Mouse (Mus musculus): ENCODE measurements around the gene Atpaf1.

Atpaf1 gene

DNA sequence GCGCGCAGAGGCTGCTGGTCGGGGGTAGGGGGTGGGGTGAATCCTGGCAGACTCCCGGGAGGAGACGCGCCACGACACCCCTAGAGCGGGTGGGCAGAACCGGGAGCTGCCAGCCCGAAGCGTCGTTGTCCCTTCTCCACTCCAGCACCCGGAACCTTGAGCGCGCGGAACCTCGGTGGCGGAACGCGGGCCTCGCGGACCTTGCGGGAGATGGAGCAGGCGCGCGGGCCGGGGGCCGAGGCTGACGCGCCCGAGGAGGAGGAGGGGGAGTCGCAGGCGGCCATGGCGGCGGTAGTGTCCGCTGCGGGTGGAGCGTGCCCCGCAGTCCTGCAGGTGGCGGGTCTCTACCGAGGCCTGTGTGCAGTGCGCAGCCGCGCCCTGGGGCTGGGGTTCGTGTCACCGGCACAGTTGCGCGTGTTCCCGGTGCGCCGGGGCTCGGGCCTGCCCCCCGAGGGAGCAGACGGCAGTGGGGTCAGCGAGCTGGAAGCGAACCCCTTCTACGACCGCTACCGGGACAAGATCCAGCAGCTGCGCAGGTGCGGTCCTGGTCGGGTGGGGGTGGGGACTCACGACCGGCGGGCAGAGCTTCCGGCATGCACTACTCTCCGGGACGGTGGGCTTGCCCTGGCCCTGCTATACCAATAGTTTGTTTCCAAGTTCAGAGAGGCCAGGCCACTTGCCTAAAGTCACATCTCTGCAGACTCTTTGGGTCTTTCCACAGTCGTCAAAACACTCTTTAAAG lies at the start of gene Atpaf1:
Gene Atpaf1, plus strand, starts transcription at position 44 of the 742 bp plus-strand sequence.
- DNase-seq: peak; percentile 80

DNA sequence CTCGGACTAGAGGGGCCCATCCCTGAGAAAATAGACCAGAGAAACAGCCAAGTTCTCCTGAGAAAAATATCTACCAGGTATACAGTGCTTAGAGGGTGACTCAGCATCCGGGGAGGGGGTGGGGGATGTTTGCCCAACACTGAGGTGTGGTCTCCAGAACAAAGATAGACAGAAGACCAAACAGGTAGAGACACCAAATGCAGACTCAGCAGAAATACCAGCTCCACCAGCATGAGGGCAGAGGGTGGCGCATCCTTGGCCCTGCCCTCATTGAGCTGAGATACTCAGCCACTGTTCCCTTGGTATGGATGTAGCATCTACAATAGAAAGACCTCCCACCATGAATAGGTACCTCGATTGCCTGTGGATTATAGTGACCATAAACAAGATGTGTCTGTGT lies 49.7 kb upstream of the Atpaf1 start:
- no peak for DNase-seq

DNA sequence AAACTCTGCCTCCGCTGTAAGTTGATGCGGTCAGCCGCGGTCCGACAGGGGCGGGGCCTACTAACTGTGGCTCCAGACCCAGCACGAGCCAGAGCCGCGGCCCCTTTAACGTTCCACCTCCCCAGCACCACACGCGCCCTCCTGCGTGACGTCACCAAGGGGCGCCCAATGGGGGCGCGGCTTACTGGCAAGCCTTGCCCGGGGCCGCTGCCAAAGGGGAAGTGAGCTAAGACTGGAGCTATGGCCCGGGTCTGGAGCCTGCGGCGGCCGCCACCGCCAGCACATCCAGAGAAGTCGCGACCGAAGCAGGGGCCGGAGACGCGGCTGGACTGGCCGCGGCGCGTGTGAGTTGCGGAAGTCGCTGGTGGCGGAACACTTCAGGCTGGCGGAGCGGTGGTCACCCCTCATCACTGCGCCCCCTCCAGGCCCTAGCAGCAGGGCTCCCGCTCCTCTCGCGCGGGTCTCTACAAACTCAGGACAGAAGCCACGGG lies 47.0 kb upstream of the Atpaf1 start, which contains the start of gene Efcab14:
Gene Efcab14, plus strand, starts transcription at position 194 of the 491 bp plus-strand sequence.
- DNase-seq: peak; percentile 98

DNA sequence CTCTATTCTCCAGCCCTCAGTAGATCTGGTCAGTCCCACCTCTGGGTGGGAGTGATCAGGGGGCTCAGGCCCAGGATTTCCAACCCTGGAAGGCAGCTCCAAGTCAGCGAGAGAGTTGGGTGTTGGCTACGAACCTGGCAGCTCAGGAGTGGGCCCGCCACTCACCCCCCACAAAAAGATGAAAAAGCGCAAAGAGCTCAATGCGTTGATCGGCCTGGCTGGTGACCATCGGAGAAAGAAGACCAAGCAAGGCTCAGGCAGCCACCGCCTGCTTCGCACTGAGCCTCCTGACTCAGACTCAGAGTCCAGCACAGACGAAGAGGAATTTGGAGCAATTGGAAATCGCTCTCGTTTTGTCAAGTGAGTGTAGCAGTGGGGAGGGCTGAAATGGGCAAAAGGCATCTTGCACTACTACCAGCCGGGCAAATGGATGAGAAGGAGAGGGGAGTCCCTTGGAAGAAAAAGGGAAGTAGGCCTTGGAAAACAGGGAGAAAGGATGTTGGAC lies 46.1 kb upstream of the Atpaf1 start:
- peak; percentile 15 for DNase-seq

DNA sequence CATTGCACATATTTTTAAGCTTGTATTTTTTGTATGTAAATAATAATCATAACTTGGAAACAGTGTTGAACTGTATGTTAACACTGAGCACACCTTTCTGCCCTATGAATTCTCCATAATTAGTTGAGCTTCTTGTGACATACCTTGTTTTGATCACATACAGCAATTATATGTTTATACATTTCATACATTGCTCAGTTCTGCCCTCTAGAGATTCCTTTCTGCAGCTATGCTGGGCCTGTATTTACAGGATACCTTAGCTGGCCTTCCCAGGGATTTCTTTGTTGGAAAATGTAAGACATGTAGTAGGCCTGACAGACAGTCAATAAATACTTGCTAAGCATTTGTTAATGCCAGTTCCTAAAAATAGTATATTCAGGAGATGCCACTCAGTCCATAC lies 42.0 kb upstream of the Atpaf1 start:
- no peak for DNase-seq

DNA sequence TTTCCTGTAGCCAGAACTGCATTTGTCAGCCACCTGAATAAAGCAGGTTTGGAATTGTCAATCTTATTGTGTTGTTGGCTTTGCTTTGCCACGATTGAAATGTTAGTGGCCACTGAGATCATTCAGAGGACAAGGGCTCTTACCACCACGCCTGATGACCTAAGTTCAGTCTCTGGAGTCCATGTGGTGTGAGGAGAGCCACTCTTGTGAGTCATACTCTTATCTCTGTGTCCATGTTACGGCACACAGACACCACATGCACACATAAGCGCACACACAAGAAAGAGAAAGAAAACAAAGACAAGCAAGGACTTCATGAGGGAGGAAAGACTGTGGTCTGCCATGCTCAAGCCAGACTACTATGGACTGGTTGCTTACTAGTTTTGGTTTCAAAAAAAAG lies 41.5 kb upstream of the Atpaf1 start:
- no peak for DNase-seq

DNA sequence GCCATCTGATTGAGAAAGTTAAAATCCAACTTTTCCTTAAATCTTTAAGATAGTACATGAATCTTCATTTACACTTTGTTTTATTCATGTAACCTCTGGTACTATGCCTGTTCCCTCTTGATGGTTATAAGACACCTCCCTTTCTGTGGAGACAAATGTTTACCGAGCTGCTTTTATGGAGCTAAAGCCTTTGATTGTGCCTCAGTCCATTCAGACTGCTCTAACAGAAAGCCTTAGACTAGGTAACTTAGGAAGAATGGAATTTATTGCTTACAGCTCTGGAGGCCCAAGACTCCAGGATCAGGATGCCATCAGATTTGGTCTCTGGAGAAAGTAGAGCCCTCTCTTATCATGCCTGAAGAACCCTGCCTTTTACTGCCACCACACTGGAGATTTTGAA lies 36.4 kb upstream of the Atpaf1 start:
- no peak for DNase-seq

DNA sequence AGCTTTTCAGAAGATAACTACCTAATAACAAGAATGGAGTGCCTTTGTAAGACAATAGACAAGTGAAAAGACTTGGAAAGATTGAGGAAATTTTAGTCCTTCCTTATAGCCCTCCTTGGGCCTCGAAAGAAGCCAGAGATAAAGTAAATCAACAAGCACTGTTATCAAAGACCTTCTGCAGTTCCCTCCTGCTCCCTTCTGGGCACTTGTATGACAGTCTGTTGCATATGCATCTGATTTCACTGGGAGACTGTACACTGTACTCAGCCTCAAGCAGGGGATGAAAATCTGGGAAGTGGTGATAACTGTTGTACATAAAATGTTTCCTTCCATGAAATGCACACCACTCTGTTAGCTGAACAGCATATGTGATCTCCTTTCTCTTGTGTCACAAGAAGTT lies 35.3 kb upstream of the Atpaf1 start:
- DNase-seq: no peak

DNA sequence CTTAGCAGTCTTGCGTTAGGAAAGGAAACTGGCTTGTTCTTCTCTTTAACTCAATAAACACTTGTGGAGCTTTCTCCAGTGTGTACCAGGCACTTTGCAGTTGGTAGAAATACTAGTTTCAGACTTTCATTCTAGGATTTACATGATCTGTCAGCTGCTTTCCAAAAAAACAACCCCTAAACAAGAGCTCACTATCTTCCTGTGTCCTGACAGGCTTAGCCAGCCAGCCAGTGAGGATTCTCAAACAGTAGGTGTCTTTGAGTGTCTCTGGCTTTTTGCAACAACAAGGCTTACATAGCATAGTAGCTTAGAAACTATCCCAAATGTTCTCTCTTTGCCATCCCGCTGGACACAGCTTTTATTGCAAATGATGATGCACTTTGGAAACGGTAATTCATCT lies 30.5 kb upstream of the Atpaf1 start:
- no peak for DNase-seq

DNA sequence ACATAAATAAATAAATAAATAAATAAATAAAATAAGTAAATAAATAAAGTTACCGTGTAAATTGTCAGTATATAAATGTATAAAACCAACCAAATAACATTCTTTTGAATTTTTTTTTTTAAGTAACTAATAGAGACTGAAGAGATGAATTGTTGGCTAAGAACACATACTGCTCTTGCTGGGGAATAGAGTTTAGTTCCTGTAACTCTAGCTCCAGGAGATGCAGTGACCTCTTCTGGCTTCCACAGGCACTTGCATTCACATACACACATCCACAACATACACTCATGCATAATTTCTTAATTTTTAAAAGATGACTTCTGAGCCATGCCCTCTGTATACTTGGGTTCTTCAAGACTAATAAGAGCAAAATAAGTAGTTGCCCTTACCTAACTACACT lies 29.8 kb upstream of the Atpaf1 start:
- DNase-seq: no peak

DNA sequence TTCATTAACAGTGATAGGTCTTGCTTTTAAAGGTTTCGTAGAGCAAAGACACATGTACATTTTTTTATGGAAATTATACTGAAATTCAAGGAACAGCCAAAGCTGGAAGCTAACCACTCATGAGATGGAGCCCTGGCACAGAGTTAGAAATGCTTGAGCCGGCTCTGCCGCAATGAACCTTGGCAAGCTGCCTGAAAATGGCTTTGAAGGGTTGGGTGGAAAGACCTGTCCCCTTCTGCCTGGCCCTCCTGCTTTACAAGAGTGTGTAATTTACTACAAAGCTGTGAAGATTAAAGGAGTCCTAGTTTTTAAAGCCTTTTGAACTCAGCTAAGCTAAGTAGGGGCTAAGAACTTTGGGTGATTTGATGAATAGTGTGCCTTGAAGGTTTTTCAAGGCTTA lies 23.4 kb upstream of the Atpaf1 start:
- peak; percentile 36 for DNase-seq

DNA sequence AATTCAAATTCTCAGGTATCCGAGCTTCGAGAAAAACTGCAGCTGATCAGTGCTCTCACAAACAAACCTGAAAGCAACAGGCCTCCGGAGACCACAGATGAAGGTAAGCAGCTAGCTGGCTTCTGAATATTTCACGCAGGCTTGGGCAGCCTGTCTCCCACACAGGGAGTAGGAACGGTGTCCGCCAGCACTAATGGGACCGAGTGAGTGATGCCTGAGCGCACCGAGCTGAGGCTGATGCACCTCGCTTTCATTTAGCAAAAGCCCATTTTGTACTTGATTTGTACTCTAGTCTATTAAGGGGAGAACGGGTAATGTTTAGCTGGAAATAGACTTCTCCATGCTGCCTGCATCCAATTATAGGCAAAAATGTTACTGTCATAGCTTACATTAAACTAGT lies 20.0 kb upstream of the Atpaf1 start:
- DNase-seq: no peak

DNA sequence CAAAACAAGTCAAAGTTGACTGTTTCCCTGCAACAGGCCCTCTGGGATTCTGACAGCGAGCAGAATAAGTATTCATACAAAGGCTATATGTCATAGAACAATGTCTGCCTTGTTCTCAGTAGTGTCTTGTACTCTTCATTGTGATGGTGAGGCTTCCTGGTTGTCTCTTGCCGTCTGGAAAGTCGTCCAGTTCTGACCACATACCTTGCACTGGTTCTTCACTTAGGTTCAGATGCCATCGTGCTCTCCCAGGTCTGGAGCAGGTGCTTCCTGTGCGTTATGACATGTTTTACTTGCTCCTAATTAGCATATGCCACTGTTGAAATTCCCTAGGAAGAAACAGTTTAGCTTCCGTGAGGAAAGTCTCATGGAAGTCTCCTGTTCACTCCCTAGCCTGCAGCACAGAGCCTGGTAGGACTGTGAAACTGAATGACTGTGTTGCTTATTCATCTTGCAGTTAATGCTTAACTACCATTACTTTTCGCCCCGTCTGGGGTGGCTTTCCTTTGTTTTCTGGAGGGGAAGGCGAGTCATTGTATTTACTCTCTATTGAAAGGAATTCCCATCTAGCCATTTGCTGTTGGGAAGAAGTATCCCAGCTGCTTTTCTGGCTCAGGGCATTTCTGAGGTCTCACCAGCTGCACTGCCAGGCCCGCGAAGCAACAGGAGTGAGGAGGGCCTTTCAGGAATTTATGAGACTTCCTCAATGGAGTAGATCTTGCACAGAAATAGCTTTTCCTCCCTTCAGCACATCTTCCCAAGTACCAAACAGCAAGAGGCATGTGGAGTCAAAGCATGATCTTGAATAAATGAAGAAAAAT lies 16.8 kb upstream of the Atpaf1 start:
- DNase-seq: no peak

DNA sequence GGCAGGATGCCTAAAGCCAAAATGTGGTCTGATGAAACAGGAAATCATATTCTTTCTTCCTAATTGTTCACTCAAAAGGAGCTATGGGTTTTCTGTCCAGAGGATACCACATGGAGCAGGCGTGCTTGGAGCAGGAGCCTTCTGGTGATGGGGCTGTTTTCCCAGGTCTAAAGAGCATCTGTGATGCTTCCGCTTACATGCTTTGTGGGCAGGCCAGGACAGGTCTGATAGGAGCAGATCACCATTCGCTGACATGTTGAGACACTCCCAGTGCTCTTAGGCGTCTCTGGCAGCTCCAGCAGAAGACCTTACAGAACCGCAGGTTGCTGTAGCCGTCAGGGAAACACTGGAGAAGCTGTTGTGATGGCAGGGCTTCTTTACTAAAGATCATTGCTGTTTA lies 9.6 kb upstream of the Atpaf1 start:
- DNase-seq: no peak

DNA sequence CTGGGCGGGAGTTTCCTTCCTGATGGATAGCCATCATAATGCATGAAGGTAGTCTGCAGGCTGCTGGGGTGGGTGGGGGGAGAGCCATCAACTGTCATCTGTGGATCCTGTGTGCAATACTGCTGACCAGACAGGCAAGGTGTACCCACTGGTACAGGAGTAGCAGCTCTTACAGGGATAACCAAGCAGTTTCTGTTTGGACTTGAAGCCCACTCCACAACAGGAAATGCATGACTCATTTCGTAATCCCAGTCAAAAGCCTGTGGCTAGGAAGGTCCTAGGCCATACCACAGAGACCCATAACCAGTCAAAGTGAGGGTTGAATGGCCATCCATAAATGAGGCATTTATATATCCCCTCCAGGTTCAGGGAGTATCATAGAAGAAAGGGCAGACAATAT lies 7.0 kb upstream of the Atpaf1 start:
- DNase-seq: no peak

DNA sequence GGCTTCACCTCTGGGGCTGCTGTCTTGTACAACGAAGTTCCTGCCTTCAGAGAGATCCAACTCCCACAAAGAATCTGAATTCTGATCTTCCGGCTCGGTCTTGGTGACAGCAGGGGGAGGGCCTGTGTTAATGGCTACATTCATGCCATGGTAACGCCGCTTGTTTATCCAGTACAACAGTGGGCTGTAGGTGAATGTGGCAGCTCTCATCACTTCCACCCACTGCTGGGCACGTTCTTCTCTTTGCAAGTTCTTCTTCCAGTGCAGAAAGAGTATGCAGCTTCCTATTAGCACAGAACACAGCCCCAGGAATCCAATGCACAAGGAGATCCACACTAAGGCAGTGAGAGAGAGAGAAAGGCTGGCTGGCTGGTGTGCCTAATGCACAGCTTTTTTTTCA lies 4.3 kb upstream of the Atpaf1 start:
- DNase-seq: no peak

DNA sequence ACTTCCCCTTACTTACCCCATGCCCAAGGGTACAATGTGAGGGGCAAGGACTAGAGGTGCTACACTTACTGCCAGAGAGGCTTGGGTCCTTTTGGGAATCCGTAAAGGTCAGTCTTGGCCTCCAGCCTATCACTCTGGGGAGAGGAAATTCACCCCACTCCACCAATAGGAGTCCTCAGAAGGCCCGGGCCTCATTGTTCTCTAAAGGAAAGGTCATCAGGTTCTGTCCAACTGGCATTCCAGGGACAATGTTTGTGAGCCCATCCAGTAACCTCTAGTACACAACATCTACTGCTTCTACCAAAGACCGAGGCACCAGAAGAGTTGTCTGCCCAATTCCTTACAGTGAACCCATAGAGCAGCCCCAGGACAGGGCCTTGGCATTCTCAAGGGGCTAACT lies 3.7 kb upstream of the Atpaf1 start, which contains the start of gene Tex38:
Gene Tex38, minus strand, starts transcription at position 101 of the 400 bp plus-strand sequence.
- no peak for DNase-seq

DNA sequence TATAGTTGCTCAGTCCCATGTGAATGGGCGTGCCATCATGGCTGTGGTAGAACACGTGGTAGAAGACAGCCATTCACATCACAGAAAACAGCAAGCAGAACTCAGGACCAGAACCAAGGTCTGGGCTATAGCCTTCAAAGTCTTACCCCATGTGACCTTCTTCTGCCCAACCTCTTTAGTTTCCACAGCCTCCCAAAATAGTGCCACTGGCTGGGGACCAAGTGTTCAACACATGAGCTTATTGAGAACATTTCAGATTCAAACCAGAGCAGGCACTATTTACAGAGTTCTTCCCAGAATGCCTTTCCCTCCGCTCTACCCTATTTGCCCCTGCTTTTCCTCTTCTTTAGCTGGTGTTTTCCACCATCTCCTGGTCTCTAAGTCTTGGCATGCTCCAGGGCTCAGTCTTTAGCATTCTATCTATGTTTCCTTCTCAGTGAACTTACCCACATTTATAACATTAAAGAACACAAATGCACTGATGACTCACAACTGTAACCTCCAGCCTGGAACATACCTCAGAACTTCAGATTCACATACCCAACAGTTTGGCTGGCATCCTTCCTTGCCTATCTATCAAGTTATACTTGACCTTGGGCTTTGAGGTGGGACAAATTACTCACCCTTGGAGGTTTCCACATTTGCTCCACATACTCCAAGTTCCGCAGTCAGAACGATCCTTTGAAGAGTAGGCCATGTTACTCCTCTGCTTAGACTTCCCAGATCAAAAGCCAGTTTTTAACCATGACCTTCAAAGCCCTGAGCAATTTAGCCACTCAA lies 2.4 kb upstream of the Atpaf1 start:
- DNase-seq: no peak

DNA sequence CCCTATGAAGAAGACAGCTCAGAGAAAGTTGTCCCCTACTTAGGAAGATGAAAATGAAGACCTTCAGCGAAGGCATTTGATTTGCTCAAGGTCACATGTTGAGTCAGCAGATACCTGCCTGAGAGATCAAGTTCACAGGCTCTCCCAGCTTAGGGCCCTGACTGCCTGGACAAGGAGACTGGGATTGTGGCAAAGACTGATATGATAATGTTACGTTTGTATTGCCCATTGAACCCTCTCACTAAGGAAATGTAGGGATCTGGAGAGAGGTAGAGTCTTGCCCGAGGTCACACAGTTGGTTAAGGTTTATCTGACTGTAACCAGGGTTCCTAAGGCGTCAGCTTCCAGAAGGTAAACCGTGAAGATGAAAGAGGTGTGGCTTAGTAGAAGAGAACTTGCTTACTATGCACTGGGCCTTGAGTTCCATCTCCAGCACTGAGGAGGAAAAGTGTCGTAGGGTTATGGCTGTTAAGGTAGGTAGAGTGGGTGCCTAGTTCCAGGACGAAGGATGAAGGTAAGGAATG lies 961 bp downstream of the Atpaf1 start:
- DNase-seq: no peak

DNA sequence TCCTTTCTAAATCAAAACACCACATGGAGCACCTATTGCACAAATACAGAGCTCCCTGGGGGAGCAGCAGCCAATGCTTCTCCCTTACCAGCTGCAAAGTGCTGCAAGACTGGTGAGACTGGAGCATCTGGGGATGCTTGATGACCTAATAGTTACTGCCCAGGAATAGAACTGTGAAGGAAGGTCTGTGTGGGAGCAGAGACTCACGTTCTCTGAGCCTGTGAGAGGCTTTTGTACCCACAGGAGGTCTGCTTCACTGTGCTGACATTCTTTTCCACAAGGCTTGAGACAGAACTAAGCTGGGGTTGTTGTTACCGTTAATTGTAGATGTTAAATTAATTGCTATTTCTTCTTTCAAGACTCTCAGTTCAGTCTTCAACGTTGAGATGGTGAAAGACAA lies 6.3 kb downstream of the Atpaf1 start:
- DNase-seq: no peak

DNA sequence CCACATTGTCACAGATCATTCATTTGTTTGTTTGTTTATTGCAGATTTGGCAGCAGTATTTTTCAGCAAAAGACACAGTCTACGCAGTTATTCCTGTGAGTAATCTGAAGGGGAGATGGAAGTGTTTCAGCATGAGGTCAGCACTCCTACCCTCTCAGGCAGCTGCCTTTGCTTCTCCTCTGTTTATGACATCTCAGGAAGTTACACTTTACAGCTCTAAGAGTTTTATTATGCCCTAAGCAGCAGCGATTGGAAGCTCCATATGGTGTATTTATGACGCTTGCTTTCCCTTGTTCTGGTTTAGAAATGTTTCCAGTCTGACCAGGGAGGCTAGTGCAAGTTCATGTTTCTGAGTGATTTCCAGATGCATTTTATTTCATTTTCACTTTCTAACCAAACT lies 10.7 kb downstream of the Atpaf1 start:
- DNase-seq: no peak

DNA sequence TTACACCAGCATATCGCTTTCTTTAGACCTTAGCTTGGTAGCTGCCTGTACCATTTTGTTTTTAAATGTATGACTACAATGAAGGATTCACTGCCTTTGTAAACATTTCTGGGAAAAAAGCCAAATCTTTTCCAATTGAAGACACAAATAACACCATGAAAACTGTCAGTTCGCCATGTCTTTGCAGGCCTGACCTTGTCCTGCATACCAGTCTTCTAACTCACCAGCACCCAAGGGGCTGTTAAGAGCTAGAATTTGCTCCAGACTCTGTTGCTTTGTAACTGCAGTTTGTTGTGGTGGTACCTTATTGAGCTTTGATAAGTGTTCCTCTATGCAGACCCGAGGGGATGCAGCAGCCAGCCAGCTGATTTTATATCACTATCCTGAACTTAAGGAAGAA lies 15.4 kb downstream of the Atpaf1 start:
- no peak for DNase-seq

DNA sequence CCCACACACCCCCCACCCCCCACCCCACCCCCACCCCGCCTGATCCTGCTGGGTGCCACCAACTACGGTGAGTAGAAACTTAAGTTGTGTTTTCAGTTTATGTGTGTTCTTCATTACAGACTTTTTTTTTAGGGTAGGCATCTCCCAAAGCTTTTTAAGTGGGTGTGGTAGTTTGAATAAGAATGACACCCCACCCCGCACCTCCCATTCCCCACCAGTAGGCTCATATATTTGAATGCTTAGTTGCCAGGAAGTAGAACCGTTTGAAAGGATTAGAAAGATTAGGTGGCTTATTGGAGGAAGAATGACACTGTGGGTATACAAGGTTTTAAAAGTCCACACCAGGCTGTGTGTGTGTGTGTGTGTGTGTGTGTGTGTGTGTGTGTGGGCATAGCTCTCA lies 27.7 kb downstream of the Atpaf1 start:
- DNase-seq: no peak

All from kidney, adult 18-20 months (tissue).